Mouse (Mus musculus): ENCODE results near the gene Myh10. TPM values are rescaled to one million over a fixed set of nuclear protein-coding genes. Genes with fewer than 3 reads are reported as not detected.
"Not testable (repeated sequence)": the region's sequence is repeated elsewhere in the genome, so short reads cannot be mapped to it uniquely, and the experiment has no call there.

Myh10 gene
- polyA plus RNA-seq, 1 experiment from 2014 or later: 159 TPM

DNA sequence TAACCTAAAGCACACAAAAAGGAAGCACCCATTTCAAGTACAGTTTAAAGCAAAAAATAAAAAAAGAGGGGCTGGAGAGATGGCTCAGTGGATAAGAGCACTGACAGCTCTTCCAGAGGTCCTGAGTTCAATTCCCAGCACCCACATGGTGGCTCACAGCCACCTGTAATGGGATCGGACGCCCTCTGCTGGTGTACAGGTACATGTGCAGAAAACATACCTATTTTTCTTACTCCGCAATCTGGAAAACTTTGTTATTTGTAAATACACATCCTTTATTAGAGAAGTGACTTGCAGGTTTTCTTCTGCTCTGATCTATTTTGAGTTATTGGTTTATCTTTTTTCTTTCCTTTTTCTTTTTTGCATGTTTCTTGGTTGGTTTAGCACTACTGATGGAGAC is 37.3 kb downstream of the Myh10 start:
- H3K9me3 ChIP-seq (ENCODE audit: control insufficient read depth, low read length): no peaks in the 10 kb centered on the region
- H3K36me3 ChIP-seq (ENCODE audit: control insufficient read depth, insufficient read depth, low read length): peaks cover 6% of the 10 kb centered on the region
- H3K27ac ChIP-seq (ENCODE audit: low read depth, low read length): no peak overlapping the region
- H3K27me3 ChIP-seq (ENCODE audit: control insufficient read depth, insufficient read depth, low read length): no peaks in the 10 kb centered on the region
- ATAC-seq (ENCODE audit: insufficient read depth, low FRiP score, low TSS enrichment): no peak
- WGBS: 88% methylated on average over 3 of the region's 3 CpGs
- no peak overlapping the region for H3K9ac ChIP-seq (ENCODE audit: low read length)
- no peak for DNase-seq (ENCODE audit: low spot score)
- H3K4me1 ChIP-seq (ENCODE audit: control insufficient read depth, insufficient read depth, low read length): no peaks in the 10 kb centered on the region
- H3K4me2 ChIP-seq (ENCODE audit: low read depth): no peak overlapping the region
- H3K4me3 ChIP-seq (ENCODE audit: low read depth, low read length): no peak overlapping the region

DNA sequence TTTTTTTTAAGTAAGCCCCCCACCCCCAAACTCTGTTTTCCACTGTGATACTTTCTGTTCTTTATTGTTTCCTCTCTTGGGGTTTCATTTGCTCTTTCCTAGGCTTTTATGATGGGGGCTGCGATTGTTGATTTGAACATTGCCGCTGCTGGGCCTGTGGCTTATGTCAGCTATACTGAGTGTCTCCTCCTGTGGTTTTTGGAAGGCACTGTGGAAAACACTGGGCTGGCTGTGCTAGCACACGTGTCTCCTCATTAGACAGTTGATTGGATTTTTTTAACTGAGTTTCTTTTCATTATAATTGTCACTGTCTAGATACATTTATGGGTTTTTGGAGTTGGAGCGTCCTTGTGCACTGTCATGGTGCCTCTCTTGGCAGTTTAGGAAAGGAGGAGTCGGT is 39.4 kb downstream of the Myh10 start:
- Histone ChIP-seq H3K4me3 (ENCODE audit: low read depth, low read length) (no peak overlapping the region), H3K4me1 (ENCODE audit: control insufficient read depth, insufficient read depth, low read length) (no peaks in the 10 kb centered on the region), H3K4me2 (ENCODE audit: low read depth) (no peak overlapping the region), H3K27ac (ENCODE audit: low read depth, low read length) (no peak overlapping the region), H3K9ac (ENCODE audit: low read length) (no peak overlapping the region), H3K9me3 (ENCODE audit: control insufficient read depth, low read length) (no peaks in the 10 kb centered on the region), H3K27me3 (ENCODE audit: control insufficient read depth, insufficient read depth, low read length) (no peaks in the 10 kb centered on the region), H3K36me3 (ENCODE audit: control insufficient read depth, insufficient read depth, low read length) (peaks cover 6% of the 10 kb centered on the region)
- ATAC-seq (ENCODE audit: insufficient read depth, low FRiP score, low TSS enrichment): no peak
- WGBS: 85% methylated on average over 5 of the region's 5 CpGs
- no peak for DNase-seq (ENCODE audit: low spot score)

- Histone ChIP-seq H3K4me1 (ENCODE audit: control insufficient read depth, insufficient read depth, low read length) (no peaks in the 10 kb centered on the region), H3K4me3 (ENCODE audit: low read depth, low read length) (no peak overlapping the region), H3K27me3 (ENCODE audit: control insufficient read depth, insufficient read depth, low read length) (no peaks in the 10 kb centered on the region), H3K36me3 (ENCODE audit: control insufficient read depth, insufficient read depth, low read length) (peaks cover 3% of the 10 kb centered on the region), H3K27ac (ENCODE audit: low read depth, low read length) (no peak overlapping the region), H3K9me3 (ENCODE audit: control insufficient read depth, low read length) (no peaks in the 10 kb centered on the region), H3K4me2 (ENCODE audit: low read depth) (no peak overlapping the region), H3K9ac (ENCODE audit: low read length) (no peak overlapping the region)
- ATAC-seq (ENCODE audit: insufficient read depth, low FRiP score, low TSS enrichment) (no peak), DNase-seq (ENCODE audit: low spot score) (no peak)
- 94% methylated on average over 6 of the region's 6 CpGs for WGBS
These were observed 40.7 kb downstream of the Myh10 start for GRCm38 (mm10) chr11:68732066-68732465.

GRCm38 (mm10) chr11:68733401-68733800 is 42.0 kb downstream of the Myh10 start:
- not testable (repeated sequence) for H3K27me3 ChIP-seq (ENCODE audit: control insufficient read depth, insufficient read depth, low read length); H3K9me3 ChIP-seq (ENCODE audit: control insufficient read depth, low read length); ATAC-seq (ENCODE audit: insufficient read depth, low FRiP score, low TSS enrichment); DNase-seq (ENCODE audit: low spot score); H3K36me3 ChIP-seq (ENCODE audit: control insufficient read depth, insufficient read depth, low read length); H3K27ac ChIP-seq (ENCODE audit: low read depth, low read length); H3K4me3 ChIP-seq (ENCODE audit: low read depth, low read length); H3K9ac ChIP-seq (ENCODE audit: low read length); H3K4me1 ChIP-seq (ENCODE audit: control insufficient read depth, insufficient read depth, low read length); H3K4me2 ChIP-seq (ENCODE audit: low read depth)
- WGBS: 96% methylated on average over 3 of the region's 3 CpGs

GRCm38 (mm10) chr11:68739509-68739908 is 48.1 kb downstream of the Myh10 start:
- no peak for ATAC-seq (ENCODE audit: insufficient read depth, low FRiP score, low TSS enrichment)
- no peaks in the 10 kb centered on the region for H3K36me3 ChIP-seq (ENCODE audit: control insufficient read depth, insufficient read depth, low read length)
- no peaks in the 10 kb centered on the region for H3K27me3 ChIP-seq (ENCODE audit: control insufficient read depth, insufficient read depth, low read length)
- 89% methylated on average over 7 of the region's 7 CpGs for WGBS
- H3K9ac ChIP-seq (ENCODE audit: low read length): no peak overlapping the region
- no peaks in the 10 kb centered on the region for H3K4me1 ChIP-seq (ENCODE audit: control insufficient read depth, insufficient read depth, low read length)
- no peak overlapping the region for H3K27ac ChIP-seq (ENCODE audit: low read depth, low read length)
- no peak overlapping the region for H3K4me3 ChIP-seq (ENCODE audit: low read depth, low read length)
- no peak overlapping the region for H3K4me2 ChIP-seq (ENCODE audit: low read depth)
- DNase-seq (ENCODE audit: low spot score): no peak
- H3K9me3 ChIP-seq (ENCODE audit: control insufficient read depth, low read length): no peaks in the 10 kb centered on the region

GRCm38 (mm10) chr11:68742658-68743057 is 51.3 kb downstream of the Myh10 start:
- Histone ChIP-seq H3K9me3 (ENCODE audit: control insufficient read depth, low read length) (no peaks in the 10 kb centered on the region), H3K4me2 (ENCODE audit: low read depth) (no peak overlapping the region), H3K27me3 (ENCODE audit: control insufficient read depth, insufficient read depth, low read length) (no peaks in the 10 kb centered on the region), H3K4me1 (ENCODE audit: control insufficient read depth, insufficient read depth, low read length) (no peaks in the 10 kb centered on the region), H3K36me3 (ENCODE audit: control insufficient read depth, insufficient read depth, low read length) (no peaks in the 10 kb centered on the region), H3K27ac (ENCODE audit: low read depth, low read length) (no peak overlapping the region), H3K9ac (ENCODE audit: low read length) (no peak overlapping the region), H3K4me3 (ENCODE audit: low read depth, low read length) (no peak overlapping the region)
- ATAC-seq (ENCODE audit: insufficient read depth, low FRiP score, low TSS enrichment) (no peak), DNase-seq (ENCODE audit: low spot score) (no peak)
- 87% methylated on average over 2 of the region's 2 CpGs for WGBS

DNA sequence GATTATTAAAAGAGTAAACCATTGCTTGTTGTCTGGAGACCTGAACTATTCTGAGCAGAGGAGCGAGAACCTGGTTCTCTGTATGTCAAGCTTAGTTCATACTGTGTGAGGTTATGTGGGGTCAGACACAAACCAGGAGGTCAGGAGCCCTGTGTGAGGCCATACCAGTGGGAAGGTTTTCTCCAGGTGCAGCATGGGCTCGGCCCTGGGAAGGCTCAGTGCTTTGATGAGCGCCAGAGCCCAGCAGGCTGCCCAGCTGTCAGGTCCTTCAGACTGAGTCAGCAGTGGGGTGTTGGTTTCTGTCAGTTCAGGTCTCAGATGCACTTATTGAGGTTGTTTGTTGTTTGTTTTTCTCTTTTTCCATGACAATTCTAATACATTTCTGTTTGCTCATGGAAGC is 52.8 kb downstream of the Myh10 start:
- Histone ChIP-seq H3K27me3 (ENCODE audit: control insufficient read depth, insufficient read depth, low read length) (no peaks in the 10 kb centered on the region), H3K9ac (ENCODE audit: low read length) (no peak overlapping the region), H3K27ac (ENCODE audit: low read depth, low read length) (no peak overlapping the region), H3K4me3 (ENCODE audit: low read depth, low read length) (no peak overlapping the region), H3K4me2 (ENCODE audit: low read depth) (no peak overlapping the region), H3K9me3 (ENCODE audit: control insufficient read depth, low read length) (no peaks in the 10 kb centered on the region), H3K4me1 (ENCODE audit: control insufficient read depth, insufficient read depth, low read length) (no peaks in the 10 kb centered on the region), H3K36me3 (ENCODE audit: control insufficient read depth, insufficient read depth, low read length) (peaks cover 2% of the 10 kb centered on the region; the same call in 1 of the 2 replicates)
- no peak for ATAC-seq (ENCODE audit: insufficient read depth, low FRiP score, low TSS enrichment)
- no peak for DNase-seq (ENCODE audit: low spot score)
- 73% methylated on average over 3 of the region's 3 CpGs for WGBS

DNA sequence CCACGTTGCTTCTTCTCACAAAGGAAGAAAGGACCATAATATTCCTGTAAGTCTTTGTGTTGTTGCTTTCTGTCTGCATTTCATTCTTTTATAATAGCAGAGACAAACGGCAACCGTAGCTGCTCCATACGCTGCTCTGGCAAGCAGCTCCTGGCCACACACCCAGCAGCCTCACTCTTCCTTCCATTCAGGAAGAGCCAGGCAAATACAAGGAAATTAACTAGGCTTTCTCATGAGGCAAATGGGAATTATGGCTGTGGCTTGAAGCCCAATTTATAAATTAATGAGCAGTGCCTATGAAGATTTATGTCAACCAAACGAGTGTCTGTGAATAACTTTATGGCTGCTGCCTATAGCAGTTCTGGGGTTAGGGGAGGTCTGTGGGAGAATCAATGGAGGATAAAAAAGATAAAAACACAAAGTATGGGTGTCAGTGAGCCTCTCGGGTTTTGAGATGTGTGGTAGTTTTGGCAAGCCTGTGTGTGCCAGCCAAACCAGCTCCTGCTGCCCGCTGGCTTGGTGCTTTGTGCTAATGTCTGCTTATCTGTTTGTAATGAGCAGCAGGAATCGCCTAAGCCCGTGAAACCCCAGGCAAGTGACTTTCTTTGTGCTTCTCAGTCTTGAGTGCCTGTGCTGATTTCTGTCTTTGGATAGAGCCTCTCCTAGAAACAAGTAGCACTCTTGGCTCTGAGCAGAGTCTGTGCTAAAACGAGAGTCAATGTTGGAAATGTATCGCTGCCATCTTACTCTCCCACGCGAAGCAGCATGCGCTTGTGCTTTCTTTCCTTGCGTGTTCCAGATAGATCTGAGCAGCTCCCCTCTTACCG is 54.2 kb downstream of the Myh10 start:
- no peak overlapping the region for H3K4me2 ChIP-seq (ENCODE audit: low read depth)
- 87% methylated on average over 16 of the region's 16 CpGs for WGBS
- H3K27ac ChIP-seq (ENCODE audit: low read depth, low read length): no peak overlapping the region
- no peaks in the 10 kb centered on the region for H3K9me3 ChIP-seq (ENCODE audit: control insufficient read depth, low read length)
- H3K4me1 ChIP-seq (ENCODE audit: control insufficient read depth, insufficient read depth, low read length): no peaks in the 10 kb centered on the region
- ATAC-seq (ENCODE audit: insufficient read depth, low FRiP score, low TSS enrichment) (no peak), DNase-seq (ENCODE audit: low spot score) (no peak)
- H3K4me3 ChIP-seq (ENCODE audit: low read depth, low read length): no peak overlapping the region
- no peaks in the 10 kb centered on the region for H3K27me3 ChIP-seq (ENCODE audit: control insufficient read depth, insufficient read depth, low read length)
- H3K36me3 ChIP-seq (ENCODE audit: control insufficient read depth, insufficient read depth, low read length): peaks cover 4% of the 10 kb centered on the region; the same call in 1 of the 2 replicates
- H3K9ac ChIP-seq (ENCODE audit: low read length): no peak overlapping the region

DNA sequence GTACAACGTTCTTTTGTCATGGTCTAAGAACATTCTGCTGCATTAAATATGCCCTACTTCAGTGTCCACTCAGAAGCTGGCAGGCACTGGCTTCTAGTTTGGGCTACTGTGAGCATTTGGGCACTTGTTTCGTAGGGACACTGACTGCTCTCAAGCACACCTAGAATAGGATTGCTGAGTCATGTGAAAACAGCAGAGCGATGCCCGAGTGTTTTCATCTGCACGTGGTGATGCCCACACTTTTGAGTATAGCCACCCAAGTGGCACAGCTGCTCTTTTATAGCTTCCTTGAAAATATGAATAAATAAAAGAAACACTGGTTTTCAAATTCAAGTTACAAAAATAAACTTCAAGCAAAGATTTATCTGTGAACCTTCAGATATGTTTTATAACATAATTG is 56.8 kb downstream of the Myh10 start:
- H3K27ac ChIP-seq (ENCODE audit: low read depth, low read length): no peak overlapping the region
- no peak overlapping the region for H3K9ac ChIP-seq (ENCODE audit: low read length)
- no peak overlapping the region for H3K4me3 ChIP-seq (ENCODE audit: low read depth, low read length)
- H3K36me3 ChIP-seq (ENCODE audit: control insufficient read depth, insufficient read depth, low read length): peaks cover 4% of the 10 kb centered on the region; the same call in 1 of the 2 replicates
- no peaks in the 10 kb centered on the region for H3K27me3 ChIP-seq (ENCODE audit: control insufficient read depth, insufficient read depth, low read length)
- DNase-seq (ENCODE audit: low spot score): no peak
- no peak for ATAC-seq (ENCODE audit: insufficient read depth, low FRiP score, low TSS enrichment)
- H3K4me1 ChIP-seq (ENCODE audit: control insufficient read depth, insufficient read depth, low read length): no peaks in the 10 kb centered on the region
- WGBS: 92% methylated on average over 5 of the region's 5 CpGs
- H3K9me3 ChIP-seq (ENCODE audit: control insufficient read depth, low read length): no peaks in the 10 kb centered on the region
- no peak overlapping the region for H3K4me2 ChIP-seq (ENCODE audit: low read depth)

Data from neural tube, embryonic 11.5 days (tissue).